Mouse (Mus musculus) midbrain, embryonic 10.5 days (tissue): ENCODE results near the gene Sipa1l3. TPM values are rescaled to one million over a fixed set of nuclear protein-coding genes. Genes with fewer than 3 reads are reported as not detected.

Experiments
- DNase-seq: peaks from one replicate; pipeline ENCODE4 v3.0.0-alpha.2; 2017; ENCODE audit warnings: low spot score
- H3K27ac ChIP-seq: fragments of 300-500 bp; sonication (generic); replicated peaks from 2 replicates; pipeline ENCODE4 v1.5.1; 2016; ENCODE audit warnings: mild to moderate bottlenecking
- H3K27me3 ChIP-seq: fragments of 300-500 bp; sonication (generic); 2 replicates; pipeline ENCODE4 v1.6.1; 2016; ENCODE audit warnings: low read depth, mild to moderate bottlenecking; ENCODE audit not compliant: poor library complexity, severe bottlenecking
- H3K36me3 ChIP-seq: fragments of 300-500 bp; sonication (generic); 2 replicates; pipeline ENCODE4 v1.6.1; 2016; ENCODE audit warnings: mild to moderate bottlenecking, moderate library complexity
- H3K4me1 ChIP-seq: fragments of 300-500 bp; sonication (generic); 2 replicates; pipeline ENCODE4 v1.6.1; 2016
- H3K4me3 ChIP-seq: fragments of 300-500 bp; sonication (generic); 2 replicates; pipeline ENCODE4 v1.5.1; 2016; ENCODE audit warnings: mild to moderate bottlenecking, moderate library complexity
- H3K9me3 ChIP-seq: fragments of 300-500 bp; sonication (generic); replicated peaks from 2 replicates; pipeline ENCODE4 v1.6.1; 2016; ENCODE audit warnings: mild to moderate bottlenecking
- WGBS: fragments of 180-500 bp; shearing (Covaris S2); methylation state at CpG from one replicate; pipeline ENCODE4 v1.1.7; 2016; 5-methylcytosine and 5-hydroxymethylcytosine counted together
- polyA plus RNA-seq: library from polyadenylated mRNA; unstranded; fragments of >200 nt; fragmentation: Nextera tagmentation; extraction: Ambion mirVana; gene quantifications from 2 replicates; pipeline ENCODE4 v1.2.1, GENCODE M21; 2016

Gene Sipa1l3
- polyA plus RNA-seq, 1 experiment from 2014 or later: 8.4 TPM

DNA sequence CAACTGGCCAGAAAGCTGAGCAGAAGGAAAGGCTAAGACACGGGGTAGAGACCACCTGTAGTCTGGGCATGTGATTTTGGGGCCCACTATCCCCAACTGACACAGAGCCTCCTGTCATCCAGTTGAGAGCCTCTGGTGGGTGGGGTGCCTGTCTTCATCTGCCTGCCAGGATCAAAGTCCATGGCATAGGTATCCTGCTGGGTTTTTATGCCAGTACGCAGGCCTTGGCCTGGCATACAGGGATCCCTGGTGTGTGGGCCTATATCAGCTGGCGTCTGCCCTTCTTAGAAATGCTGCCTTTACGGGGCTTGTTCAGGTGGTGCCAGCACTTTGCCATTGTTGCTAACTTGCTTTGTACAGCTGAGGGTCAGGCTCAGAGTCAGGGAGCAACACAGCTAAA is 123.3 kb downstream of the Sipa1l3 start:
- peaks cover 61% of the 10 kb centered on the region for H3K36me3 ChIP-seq
- no peak overlapping the region for H3K4me3 ChIP-seq
- DNase-seq: no peak
- 86% methylated on average over 4 of the region's 4 CpGs for WGBS
- no peaks in the 10 kb centered on the region for H3K27me3 ChIP-seq
- 0 out of 2 replicates have a peak overlapping the region, but pooled peaks have one; percentile 1 for H3K27ac ChIP-seq
- no peaks in the 10 kb centered on the region for H3K9me3 ChIP-seq
- peaks cover 11% of the 10 kb centered on the region for H3K4me1 ChIP-seq

DNA sequence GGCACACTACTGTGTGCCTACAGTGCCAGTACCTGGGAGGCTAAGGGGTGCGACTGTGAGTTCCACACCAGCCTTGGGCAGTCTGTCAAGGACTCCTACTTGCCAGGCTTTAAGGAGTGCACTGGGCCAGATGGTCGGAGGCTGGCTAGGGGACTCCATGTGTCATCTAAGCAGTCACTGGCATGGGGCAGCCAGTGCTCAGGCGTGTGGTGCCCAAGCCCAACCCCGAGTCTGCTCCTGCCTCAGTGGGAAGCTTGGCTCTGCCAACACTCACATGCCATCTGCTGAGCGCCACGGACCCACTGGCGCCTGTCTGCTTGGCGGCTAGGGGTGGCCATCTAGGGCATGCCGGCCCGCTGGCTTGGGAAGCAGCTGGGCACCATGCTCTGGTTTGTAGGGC is 125.1 kb downstream of the Sipa1l3 start:
- WGBS: 95% methylated on average over 10 of the region's 10 CpGs
- Histone ChIP-seq H3K4me1 (peaks cover 11% of the 10 kb centered on the region), H3K27ac (no peak overlapping the region), H3K4me3 (no peak overlapping the region), H3K9me3 (no peaks in the 10 kb centered on the region), H3K27me3 (no peaks in the 10 kb centered on the region), H3K36me3 (peaks cover 42% of the 10 kb centered on the region)
- DNase-seq: no peak

DNA sequence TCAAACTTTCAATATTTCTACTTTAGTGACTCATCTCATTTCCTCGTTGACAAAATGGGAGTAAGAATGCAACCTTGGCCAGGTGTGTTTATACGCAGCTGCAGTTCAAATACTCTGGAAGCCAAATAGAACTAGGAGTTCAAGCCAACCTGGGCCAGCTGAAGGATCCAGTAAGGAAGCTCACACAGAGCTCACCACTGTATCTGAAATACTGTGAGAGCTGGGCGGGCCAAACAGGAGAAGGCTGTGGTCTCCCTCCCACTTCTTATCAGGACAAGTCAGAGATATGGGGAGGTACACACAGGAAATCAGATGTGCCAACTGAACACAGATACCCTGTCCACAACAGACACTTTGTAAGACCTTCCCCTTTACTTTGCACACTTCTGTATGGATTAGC is 125.6 kb downstream of the Sipa1l3 start:
- no peak overlapping the region for H3K4me3 ChIP-seq
- H3K27ac ChIP-seq: no peak overlapping the region
- H3K4me1 ChIP-seq: peaks cover 11% of the 10 kb centered on the region
- H3K27me3 ChIP-seq: no peaks in the 10 kb centered on the region
- H3K9me3 ChIP-seq: no peaks in the 10 kb centered on the region
- 94% methylated on average over 3 of the region's 3 CpGs for WGBS
- H3K36me3 ChIP-seq: peaks cover 45% of the 10 kb centered on the region
- no peak for DNase-seq

DNA sequence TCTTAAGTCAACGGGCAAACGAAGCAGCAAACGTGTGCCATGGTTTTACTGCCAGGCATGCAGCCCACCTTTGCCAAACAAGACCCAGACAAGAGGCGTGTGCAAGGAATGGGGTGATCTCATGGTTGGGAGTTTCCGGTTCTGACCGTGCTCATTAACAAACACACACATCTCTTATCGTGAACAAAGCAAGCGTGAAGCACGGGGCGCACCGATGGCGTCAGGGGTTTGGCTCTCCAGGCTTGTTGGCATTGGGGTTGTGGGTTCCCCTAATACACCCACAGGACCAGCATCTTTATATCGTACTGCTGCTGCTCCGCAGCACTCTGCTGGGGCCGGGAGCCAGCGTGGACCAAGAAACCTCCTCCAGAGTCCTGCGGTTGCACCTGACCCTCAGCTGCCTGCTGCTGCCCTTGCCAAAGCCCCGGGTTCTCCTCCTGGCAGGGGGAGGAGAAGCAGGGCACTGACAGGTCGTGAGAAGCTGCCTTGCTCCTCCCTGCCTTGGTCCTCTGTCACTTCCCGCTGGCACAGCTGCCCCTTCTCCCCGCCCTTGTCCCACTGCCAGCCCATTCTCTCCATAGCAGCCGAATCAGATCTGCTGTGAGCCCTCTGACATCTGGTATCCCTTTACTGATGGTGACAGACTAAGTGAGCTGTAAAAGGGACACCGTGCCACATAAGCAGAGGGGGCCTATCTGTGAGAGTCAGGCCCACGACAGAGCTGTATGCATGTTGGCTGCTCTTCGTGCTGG is 126.5 kb downstream of the Sipa1l3 start:
- H3K9me3 ChIP-seq: no peaks in the 10 kb centered on the region
- 86% methylated on average over 25 of the region's 25 CpGs for WGBS
- H3K36me3 ChIP-seq: peaks cover 48% of the 10 kb centered on the region
- peaks cover 11% of the 10 kb centered on the region for H3K4me1 ChIP-seq
- no peak overlapping the region for H3K4me3 ChIP-seq
- DNase-seq: no peak
- peak overlapping the region; percentile 28 for H3K27ac ChIP-seq
- H3K27me3 ChIP-seq: no peaks in the 10 kb centered on the region

DNA sequence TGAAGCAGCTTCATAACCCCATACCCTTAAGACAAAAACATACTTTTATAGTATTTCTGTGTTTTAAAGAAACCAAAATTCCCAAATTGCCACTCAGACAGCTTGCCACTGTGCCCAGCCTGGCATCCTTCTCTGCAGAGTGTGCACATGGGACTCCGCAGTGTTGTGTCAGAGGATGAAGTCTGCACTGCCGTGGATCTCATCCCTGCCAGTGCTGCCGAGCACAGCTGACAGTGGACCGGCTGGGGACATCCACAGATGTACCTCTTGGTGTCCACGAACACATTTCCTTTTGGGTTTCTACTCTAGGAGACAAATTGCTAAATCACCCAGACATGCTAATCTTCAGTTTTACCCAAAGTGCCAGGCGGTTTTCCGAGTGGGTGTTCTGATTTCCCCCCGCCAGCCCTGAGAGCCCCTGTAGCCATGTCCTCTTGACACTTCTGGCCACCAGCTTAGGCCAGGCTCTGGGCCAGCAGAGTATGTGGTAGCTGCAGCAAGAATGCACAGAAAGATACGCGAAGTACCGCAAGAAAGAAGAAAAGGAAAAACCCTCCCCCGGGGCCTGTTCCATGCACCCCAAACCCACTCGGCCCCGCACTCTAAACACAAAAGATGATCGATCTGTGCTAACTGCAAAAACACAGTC is 127.2 kb downstream of the Sipa1l3 start:
- Histone ChIP-seq H3K4me1 (peaks cover 11% of the 10 kb centered on the region), H3K9me3 (no peaks in the 10 kb centered on the region), H3K36me3 (peaks cover 47% of the 10 kb centered on the region), H3K27me3 (no peaks in the 10 kb centered on the region), H3K4me3 (no peak overlapping the region), H3K27ac (no peak overlapping the region)
- WGBS: 92% methylated on average over 15 of the region's 15 CpGs
- no peak for DNase-seq

DNA sequence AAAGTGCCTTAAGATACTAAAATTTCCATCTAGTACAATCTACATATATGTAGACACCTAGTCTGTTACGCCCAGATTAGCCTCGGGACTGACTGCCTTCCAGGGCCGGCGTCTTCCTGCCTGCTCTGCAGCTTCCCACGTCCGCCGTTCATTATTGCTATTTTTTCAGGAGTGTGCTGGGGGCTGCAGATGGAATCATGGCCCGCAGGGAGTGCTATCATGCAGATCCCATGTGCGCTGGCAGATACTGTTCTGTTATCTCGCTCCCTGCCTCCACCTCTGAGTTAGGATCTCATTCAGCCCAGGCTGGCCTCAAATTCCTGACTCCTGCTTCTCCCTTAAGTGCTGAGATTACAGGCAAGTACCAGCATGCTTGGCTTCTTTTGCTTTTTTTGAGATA is 128.2 kb downstream of the Sipa1l3 start:
- H3K4me1 ChIP-seq: peaks cover 10% of the 10 kb centered on the region
- H3K27me3 ChIP-seq: no peaks in the 10 kb centered on the region
- no peak overlapping the region for H3K4me3 ChIP-seq
- DNase-seq: no peak
- no peaks in the 10 kb centered on the region for H3K9me3 ChIP-seq
- WGBS: 87% methylated on average over 10 of the region's 10 CpGs
- peaks cover 45% of the 10 kb centered on the region for H3K36me3 ChIP-seq
- H3K27ac ChIP-seq: no peak overlapping the region

DNA sequence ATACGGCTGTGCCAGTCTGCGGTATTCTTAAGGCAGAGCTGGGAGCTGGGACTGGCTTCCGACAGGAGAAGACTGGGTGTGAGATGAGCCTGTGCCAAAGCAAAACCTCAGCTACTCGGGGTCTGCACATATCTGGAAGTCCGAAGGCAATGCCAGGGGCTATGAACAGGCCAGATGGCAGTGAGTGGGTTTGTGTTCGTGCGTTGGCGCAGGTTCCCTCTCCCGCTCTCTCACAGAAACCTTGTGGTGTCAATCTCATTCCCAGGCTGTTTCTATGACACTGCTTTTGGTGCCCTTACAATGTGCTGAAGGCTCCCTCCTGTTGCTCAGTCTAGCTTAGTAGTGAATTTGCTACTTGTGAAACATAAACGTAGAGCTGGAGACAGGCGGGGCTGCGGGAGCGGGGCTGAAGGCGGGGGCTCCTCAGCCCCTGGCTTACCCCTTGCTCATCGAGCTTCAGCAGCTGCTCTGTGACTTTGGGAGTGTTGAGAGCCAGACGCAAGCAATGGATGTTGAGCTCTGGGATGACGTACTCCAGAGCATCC is 130.8 kb downstream of the Sipa1l3 start:
- Histone ChIP-seq H3K4me3 (no peak overlapping the region), H3K36me3 (peaks cover 33% of the 10 kb centered on the region), H3K4me1 (peaks cover 13% of the 10 kb centered on the region), H3K27ac (0 out of 2 replicates have a peak overlapping the region, but pooled peaks have one; percentile 28), H3K27me3 (no peaks in the 10 kb centered on the region), H3K9me3 (no peaks in the 10 kb centered on the region)
- no peak for DNase-seq
- 91% methylated on average over 17 of the region's 17 CpGs for WGBS

DNA sequence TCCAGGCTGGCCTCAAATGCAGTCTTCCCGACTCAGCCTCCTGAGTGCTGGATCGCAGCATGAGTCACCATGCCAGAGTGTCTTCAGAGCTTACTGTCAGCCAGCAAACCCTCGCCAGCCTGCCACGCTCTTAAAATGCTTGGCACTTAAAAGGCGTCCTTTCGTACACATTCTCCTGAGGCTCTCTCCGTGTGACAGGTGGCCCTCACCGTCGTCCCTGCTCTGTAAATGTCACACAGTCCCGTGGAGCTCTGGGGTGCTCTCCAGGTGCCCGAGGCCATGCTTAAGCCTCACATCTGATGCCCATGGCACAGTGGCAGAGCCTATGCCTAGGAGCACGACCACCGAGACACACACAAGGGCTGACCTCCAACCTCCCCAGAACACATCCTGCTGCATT is 132.1 kb downstream of the Sipa1l3 start:
- Histone ChIP-seq H3K9me3 (no peaks in the 10 kb centered on the region), H3K27me3 (no peaks in the 10 kb centered on the region), H3K27ac (no peak overlapping the region), H3K4me3 (no peak overlapping the region), H3K36me3 (peaks cover 45% of the 10 kb centered on the region), H3K4me1 (peaks cover 8% of the 10 kb centered on the region)
- whole genome bisulfite sequencing: 95% methylated on average over 13 of the region's 13 CpGs
- no peak for DNase-seq

DNA sequence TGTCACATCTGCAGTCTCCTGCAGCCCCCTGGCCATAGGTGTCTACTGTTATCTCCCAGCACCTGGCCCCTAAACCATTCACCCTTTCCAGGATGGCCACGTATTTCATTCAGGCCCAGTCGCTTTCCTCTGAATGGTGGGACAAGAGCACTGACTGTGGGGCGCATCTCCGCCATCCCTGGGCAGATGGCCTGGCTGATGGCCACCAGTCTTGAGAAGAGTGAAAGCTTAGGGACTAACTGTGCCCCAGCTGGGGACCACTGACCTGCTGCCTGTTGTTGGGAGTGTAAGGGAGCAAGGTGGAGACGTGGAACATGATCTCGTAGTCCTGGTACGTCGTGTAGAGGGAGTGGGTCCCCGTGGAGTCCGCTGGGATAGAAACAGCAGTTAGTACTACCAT is 132.7 kb downstream of the Sipa1l3 start:
- 93% methylated on average over 10 of the region's 10 CpGs for WGBS
- H3K4me3 ChIP-seq: no peak overlapping the region
- H3K9me3 ChIP-seq: no peaks in the 10 kb centered on the region
- H3K4me1 ChIP-seq: peaks cover 8% of the 10 kb centered on the region
- H3K27ac ChIP-seq: no peak overlapping the region
- no peak for DNase-seq
- no peaks in the 10 kb centered on the region for H3K27me3 ChIP-seq
- H3K36me3 ChIP-seq: peaks cover 51% of the 10 kb centered on the region

DNA sequence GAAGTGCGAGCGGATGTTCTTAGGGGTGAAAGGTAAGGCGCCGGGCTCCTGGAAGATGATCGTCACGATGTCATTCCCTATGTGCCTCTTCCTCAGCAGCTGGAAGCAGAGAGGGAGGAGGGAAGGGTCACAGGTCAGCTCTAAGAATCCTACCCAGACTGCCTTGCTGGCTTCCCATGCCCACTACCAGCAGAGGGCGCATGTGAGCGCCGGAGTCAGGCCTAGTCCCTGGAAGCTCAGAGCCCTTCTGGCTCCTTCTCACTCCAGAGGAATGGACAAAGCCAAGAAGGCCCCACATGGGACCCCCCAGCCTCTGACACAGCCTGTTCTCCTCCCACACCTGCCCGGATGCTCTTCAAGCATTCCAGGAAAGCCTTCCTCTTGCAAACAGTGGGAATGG is 135.2 kb downstream of the Sipa1l3 start:
- H3K9me3 ChIP-seq: no peaks in the 10 kb centered on the region

DNA sequence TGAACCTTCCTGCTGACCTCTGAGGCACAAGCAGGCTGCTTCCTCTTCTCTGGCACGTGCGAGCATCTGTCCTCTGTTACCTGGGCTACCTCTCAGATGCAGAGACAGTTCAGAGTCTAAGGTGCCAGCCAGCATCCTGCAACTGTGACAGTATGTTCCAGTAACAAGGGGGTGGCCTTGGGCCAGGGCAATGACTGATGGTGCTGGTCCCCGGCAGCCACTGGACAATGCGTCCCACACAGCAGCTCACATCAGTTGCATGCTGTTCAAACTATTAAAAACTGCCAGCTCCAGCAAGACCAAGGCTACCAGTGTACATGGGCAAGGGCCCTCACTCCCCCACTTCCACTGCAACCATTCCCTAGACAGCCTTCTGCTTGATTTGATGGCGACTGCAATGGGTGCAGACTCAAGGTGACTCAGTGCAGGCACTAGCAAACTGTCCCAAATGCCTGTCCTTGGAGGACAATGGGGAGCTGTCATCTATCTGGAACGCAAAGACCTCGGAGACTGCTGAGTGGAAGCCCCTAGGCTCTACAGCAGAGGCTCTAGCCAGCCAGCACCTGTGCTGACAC is 136.9 kb downstream of the Sipa1l3 start:
- Histone ChIP-seq H3K9me3 (no peaks in the 10 kb centered on the region), H3K4me3 (no peak overlapping the region), H3K27ac (no peak overlapping the region), H3K4me1 (peaks cover 8% of the 10 kb centered on the region), H3K36me3 (peaks cover 67% of the 10 kb centered on the region), H3K27me3 (no peaks in the 10 kb centered on the region)
- 92% methylated on average over 7 of the region's 7 CpGs for WGBS
- DNase-seq: no peak

More for the DNA sequence above, 135.2 kb downstream of the Sipa1l3 start:
- no peak overlapping the region for H3K4me3 ChIP-seq
- DNase-seq: peak; percentile 89
- H3K36me3 ChIP-seq: peaks cover 65% of the 10 kb centered on the region
- H3K4me1 ChIP-seq: peaks cover 8% of the 10 kb centered on the region
- H3K27me3 ChIP-seq: no peaks in the 10 kb centered on the region
- H3K27ac ChIP-seq: no peak overlapping the region; the same call in 1 of the 2 replicates
- WGBS: 27% methylated on average over 10 of the region's 10 CpGs

DNA sequence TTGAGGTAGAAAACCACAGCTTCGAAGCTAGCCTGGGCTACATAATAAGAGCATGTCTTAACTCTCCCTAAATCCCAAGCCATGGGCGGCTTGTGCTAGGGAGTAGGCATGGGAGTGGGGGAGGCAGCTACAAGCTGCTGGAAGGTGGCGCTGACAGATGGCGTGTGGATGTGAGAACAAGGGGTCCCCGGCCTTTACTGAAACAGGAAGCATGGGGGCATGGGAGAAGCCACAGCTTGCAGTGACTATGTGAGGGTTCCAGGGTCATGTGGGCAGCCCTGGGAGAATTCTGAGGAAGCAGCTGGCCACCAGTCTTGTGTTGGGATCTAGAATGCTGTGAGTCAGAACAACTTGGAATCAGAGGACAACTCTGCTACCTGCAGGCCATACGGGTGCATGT is 144.4 kb downstream of the Sipa1l3 start:
- H3K4me1 ChIP-seq: no peaks in the 10 kb centered on the region
- no peak for DNase-seq
- no peak overlapping the region for H3K4me3 ChIP-seq
- peaks cover 45% of the 10 kb centered on the region for H3K36me3 ChIP-seq
- H3K9me3 ChIP-seq: no peaks in the 10 kb centered on the region
- H3K27me3 ChIP-seq: no peaks in the 10 kb centered on the region
- H3K27ac ChIP-seq: no peak overlapping the region
- 90% methylated on average over 6 of the region's 6 CpGs for WGBS

DNA sequence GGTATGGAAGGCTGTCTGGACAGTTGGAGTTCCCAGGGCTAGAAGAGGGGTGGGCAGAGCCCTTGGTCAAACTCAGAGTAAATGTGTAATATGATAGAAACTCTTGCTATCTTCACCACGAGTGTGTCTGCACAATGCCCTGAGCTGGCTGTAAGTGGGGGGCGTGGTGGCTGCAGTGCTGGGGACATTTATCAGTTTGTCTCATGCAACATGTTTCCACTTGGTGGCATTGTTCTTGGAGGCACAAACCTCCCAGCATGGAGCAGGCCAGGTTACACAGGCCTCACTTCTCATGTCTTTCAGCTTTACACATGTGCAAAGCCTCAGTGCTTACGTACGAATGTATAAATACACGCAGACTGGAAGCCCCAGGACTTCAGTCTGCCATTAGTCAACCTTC is 146.3 kb downstream of the Sipa1l3 start:
- no peak for DNase-seq
- 95% methylated on average over 5 of the region's 5 CpGs for WGBS

More for the DNA sequence above, 146.3 kb downstream of the Sipa1l3 start:
- no peak overlapping the region for H3K27ac ChIP-seq
- no peaks in the 10 kb centered on the region for H3K27me3 ChIP-seq
- peaks cover 31% of the 10 kb centered on the region for H3K36me3 ChIP-seq
- no peaks in the 10 kb centered on the region for H3K9me3 ChIP-seq
- no peak overlapping the region for H3K4me3 ChIP-seq
- H3K4me1 ChIP-seq: peaks cover 10% of the 10 kb centered on the region
